Mouse (Mus musculus) ovary, postnatal 14 days (tissue): Measurements from ENCODE around the gene Nt5c3b.

Source experiments
- DNase-seq: peaks from one replicate; pipeline ENCODE4 v3.0.0; 2022; ENCODE audit warnings: low spot score

Nt5c3b gene

DNA sequence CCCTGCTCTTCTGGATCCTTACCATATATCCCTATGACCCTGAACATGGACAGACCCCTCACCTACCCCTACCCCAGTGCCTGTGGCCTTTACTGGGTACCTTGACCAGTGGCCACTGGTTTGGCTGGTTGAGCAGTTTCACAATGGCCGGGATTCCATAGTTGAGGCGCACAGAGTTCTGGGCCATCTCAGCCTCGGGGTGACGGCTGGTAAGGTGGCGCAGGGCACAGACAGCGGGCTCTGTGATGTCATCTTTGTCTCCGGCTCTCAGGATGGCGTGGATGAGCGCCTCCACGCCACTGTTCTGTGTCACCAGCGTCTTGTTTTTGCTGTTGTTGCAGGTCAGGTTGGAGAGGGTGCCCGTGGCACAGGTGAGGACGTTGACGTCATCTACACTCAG, 63.6 kb downstream of the Nt5c3b start:
- DNase-seq = no peak

DNA sequence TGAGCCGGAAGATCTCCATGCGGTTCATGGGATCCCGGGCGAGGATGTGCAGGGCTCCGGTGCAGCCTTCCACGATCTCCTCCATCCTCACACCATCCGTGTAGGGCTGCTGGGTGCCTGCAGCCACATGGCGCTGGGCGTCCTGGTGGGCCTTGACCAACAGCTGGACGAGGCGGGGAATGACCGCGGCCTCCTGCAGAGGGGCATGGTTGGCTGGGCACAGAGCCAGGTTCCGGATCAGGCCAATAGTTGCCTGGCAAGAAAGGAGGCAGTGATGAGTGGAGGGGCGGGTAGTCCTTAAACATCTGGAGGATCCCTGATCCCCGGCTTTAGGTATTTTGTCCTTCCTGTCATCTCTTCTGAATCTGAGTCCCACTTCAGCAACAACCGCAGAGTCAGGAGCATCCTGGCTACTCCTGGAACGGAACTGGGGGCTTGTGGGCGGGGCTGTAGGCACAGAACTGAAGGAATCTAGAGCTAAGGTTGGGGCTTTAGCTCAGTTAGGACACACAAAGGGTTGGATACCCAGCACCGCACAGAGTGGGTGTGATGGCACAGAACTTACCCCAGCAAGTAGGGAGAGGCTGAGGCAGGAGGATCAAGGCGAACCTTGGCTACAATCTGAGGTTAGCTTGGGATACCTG, 64.7 kb downstream of the Nt5c3b start:
- no peak for DNase-seq

DNA sequence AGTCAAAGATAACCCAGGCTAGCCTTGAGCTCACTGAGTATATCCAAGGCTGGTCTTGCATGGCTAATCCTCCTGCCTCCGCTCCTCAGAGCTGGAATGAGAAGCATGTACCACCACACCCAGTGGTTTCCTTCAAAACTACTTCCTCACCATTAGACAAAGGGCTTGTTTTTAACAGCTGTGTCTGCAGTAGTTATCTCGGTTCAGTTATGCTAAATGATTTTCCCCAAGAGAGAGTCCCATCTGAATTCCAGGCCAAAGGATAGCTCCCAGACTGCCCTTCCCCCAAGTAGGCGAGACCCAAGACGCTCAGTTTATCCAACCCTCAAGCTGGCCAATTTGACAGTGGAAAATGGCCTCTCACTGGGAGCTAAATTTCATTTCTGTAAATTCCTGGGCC, 65.6 kb downstream of the Nt5c3b start:
- DNase-seq = no peak

DNA sequence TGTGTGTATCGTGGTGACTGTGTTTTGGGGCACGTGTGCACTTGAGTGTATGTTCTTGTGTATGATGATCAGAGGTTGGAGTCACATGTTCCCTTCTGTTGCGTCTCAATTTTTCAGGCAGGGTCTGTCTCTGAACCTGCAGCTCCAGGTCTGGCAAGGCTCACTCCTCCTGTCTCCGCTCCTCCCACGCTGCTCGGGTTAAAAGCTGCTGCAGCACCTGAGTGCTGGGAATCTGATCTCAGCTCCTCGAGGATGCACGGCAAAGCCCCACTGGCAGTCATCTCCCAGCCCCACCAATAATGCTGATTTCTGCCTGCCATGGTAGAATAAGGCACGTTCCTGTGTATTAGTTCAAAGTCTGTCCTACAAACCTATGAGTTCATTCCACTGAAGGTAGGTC, 66.5 kb downstream of the Nt5c3b start:
- DNase-seq = no peak
